Mouse (Mus musculus) brain, embryonic 14.5 days (tissue): Measurements from ENCODE around the gene Cdca7.

Source experiments
- CTCF ChIP-seq: fragments of 200-500 bp; IDR thresholded peaks from 2 replicates; pipeline ENCODE4 v1.5.1; 2012; ENCODE audit warnings: inconsistent platforms, mild to moderate bottlenecking, moderate library complexity, borderline replicate concordance; ENCODE audit not compliant: insufficient read depth, insufficient read length; ENCODE audit errors: extremely low read depth
- POLR2A ChIP-seq: fragments of 200-500 bp; IDR thresholded peaks from 2 replicates; pipeline ENCODE4 v1.6.1; 2012; ENCODE audit warnings: mild to moderate bottlenecking, inconsistent platforms, borderline replicate concordance; ENCODE audit not compliant: poor library complexity, insufficient read depth, insufficient read length, severe bottlenecking; ENCODE audit errors: extremely low read depth

DNA sequence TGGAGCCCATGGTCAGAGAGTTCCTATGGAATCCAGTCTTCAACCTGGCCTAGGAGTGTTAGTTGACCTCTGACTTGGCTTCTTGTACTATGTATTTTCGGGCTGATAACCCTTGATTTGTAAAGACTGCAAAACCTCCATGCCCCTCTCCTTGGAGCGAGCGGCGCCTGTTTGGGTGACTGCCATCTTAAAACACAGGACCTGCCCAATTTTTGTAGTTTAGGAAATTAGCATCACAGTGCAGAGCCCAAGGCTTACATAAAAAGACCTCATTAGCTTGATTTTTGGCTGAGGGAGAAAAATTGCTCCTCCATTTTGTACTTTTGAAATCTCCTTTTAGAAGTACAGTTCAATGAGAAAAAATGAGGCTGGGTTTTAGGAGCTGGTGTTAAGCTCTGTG, 2.2 kb downstream of the Cdca7 start:
- no peak for TF ChIP-seq POLR2A
- no peak for TF ChIP-seq CTCF
